Mouse (Mus musculus): ENCODE measurements around the gene Rab11fip5. TPM values are rescaled to one million over a fixed set of nuclear protein-coding genes. Genes with fewer than 3 reads are reported as not detected.

Rab11fip5 gene
- polyA plus RNA-seq (2015; fragmentation: Nextera tagmentation; extraction: Ambion mirVana), result 42.3 and 45.3 TPM in 2 replicates

GRCm38 (mm10) chr6:85373951-85374733, at the start of gene Rab11fip5:
TSS of gene Rab11fip5 (minus strand) at chr6:85374634.
- Histone ChIP-seq H3K9ac (peak within 1 kb of the TSS; percentile 97), H3K27me3 (no peaks in the 10 kb centered on the region), H3K4me3 (peak within 1 kb of the TSS; percentile 92), H3K27ac (peak within 1 kb of the TSS; percentile 90), H3K9me3 (replicated peaks) (no peaks in the 10 kb centered on the region), H3K4me1 (replicated peaks) (peaks cover 51% of the 10 kb centered on the region), H3K4me2 (peak within 1 kb of the TSS; percentile 76), H3K36me3 (no peaks in the 10 kb centered on the region)
- ATAC-seq (replicated peaks; ENCODE audit: insufficient number of reproducible peaks, insufficient read depth, low FRiP score, low read depth), result peak; percentile 12
- WGBS, result 2% methylated on average over 80 of the region's 80 CpGs

GRCm38 (mm10) chr6:85423836-85424379, 49.5 kb upstream of the Rab11fip5 start, which contains the start of gene Noto:
TSS of gene Noto (plus strand) at chr6:85423886.
- Histone ChIP-seq H3K27me3 (peaks cover 49% of the 10 kb centered on the region), H3K9me3 (replicated peaks) (no peaks in the 10 kb centered on the region), H3K27ac (no peak within 1 kb of the TSS), H3K4me3 (no peak within 1 kb of the TSS), H3K9ac (0 out of 2 replicates have a peak within 1 kb of the TSS, but pooled peaks have one; percentile 33), H3K4me1 (replicated peaks) (peaks cover 6% of the 10 kb centered on the region), H3K36me3 (no peaks in the 10 kb centered on the region), H3K4me2 (peak within 1 kb of the TSS; percentile 44)
- ATAC-seq (replicated peaks; ENCODE audit: insufficient number of reproducible peaks, insufficient read depth, low FRiP score, low read depth), result no peak
- WGBS, result 10% methylated on average over 28 of the region's 28 CpGs

- H3K36me3 ChIP-seq, result no peaks in the 10 kb centered on the region
- no peak for ATAC-seq (replicated peaks; ENCODE audit: insufficient number of reproducible peaks, insufficient read depth, low FRiP score, low read depth)
- H3K27ac ChIP-seq, result no peak overlapping the region
- H3K4me3 ChIP-seq, result no peak overlapping the region
- 79% methylated on average over 2 of the region's 2 CpGs for WGBS
- H3K9ac ChIP-seq, result no peak overlapping the region
- H3K4me2 ChIP-seq, result no peak overlapping the region
- peaks cover 4% of the 10 kb centered on the region for H3K4me1 ChIP-seq (replicated peaks)
- H3K27me3 ChIP-seq, result peaks cover 32% of the 10 kb centered on the region
- no peaks in the 10 kb centered on the region for H3K9me3 ChIP-seq (replicated peaks)
Measured at GRCm38 (mm10) chr6:85419150-85419549, 44.7 kb upstream of the Rab11fip5 start.

- Histone ChIP-seq H3K27me3 (0 out of 2 replicates have a peak, but pooled peaks cover 13% of the 10 kb centered on the region), H3K36me3 (no peaks in the 10 kb centered on the region), H3K27ac (no peak overlapping the region), H3K4me3 (no peak overlapping the region), H3K4me2 (no peak overlapping the region), H3K4me1 (replicated peaks) (no peaks in the 10 kb centered on the region), H3K9me3 (replicated peaks) (no peaks in the 10 kb centered on the region), H3K9ac (no peak overlapping the region)
- no peak for ATAC-seq (replicated peaks; ENCODE audit: insufficient number of reproducible peaks, insufficient read depth, low FRiP score, low read depth)
- WGBS, result 50% methylated on average over 3 of the region's 3 CpGs
Measured at GRCm38 (mm10) chr6:85415829-85416228, 41.4 kb upstream of the Rab11fip5 start.

- H3K4me1 ChIP-seq (replicated peaks), result peaks cover 6% of the 10 kb centered on the region; the same call in 1 of the 2 replicates
- 12% methylated on average over 13 of the region's 13 CpGs for WGBS
- H3K4me2 ChIP-seq, result no peak overlapping the region
- peaks cover 60% of the 10 kb centered on the region for H3K27me3 ChIP-seq
- H3K9ac ChIP-seq, result no peak overlapping the region
- no peaks in the 10 kb centered on the region for H3K36me3 ChIP-seq
- H3K9me3 ChIP-seq (replicated peaks), result no peaks in the 10 kb centered on the region
- ATAC-seq (replicated peaks; ENCODE audit: insufficient number of reproducible peaks, insufficient read depth, low FRiP score, low read depth), result peak; percentile 68
- no peak overlapping the region for H3K27ac ChIP-seq
- H3K4me3 ChIP-seq, result no peak overlapping the region
Measured at GRCm38 (mm10) chr6:85410771-85411273, 36.4 kb upstream of the Rab11fip5 start.

DNA sequence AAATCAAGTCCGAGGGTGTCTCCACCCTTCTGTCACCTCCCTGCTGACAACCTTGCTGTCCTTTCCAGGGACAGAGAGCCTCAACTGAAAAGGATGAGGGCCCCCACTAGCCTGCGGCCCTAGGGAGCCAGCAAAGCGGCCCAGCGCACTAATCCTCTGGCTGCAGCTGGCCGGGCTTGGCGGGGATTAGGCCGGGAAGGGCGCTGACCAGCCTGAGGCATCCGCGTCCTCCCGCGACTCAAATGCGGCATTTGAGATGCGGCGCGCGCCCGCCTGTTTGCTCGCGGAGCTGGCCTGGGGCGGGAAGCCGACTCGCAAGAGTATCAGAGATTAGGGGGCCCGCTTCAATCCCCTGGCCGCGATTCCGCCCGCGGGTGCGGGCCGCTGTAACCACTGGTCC, 34.6 kb upstream of the Rab11fip5 start:
- Histone ChIP-seq H3K27me3 (peaks cover 64% of the 10 kb centered on the region), H3K9ac (no peak overlapping the region), H3K4me1 (replicated peaks) (peaks cover 6% of the 10 kb centered on the region; the same call in 1 of the 2 replicates), H3K4me3 (peak overlapping the region; percentile 23), H3K9me3 (replicated peaks) (no peaks in the 10 kb centered on the region), H3K4me2 (peak overlapping the region; percentile 53), H3K36me3 (no peaks in the 10 kb centered on the region), H3K27ac (no peak overlapping the region)
- no peak for ATAC-seq (replicated peaks; ENCODE audit: insufficient number of reproducible peaks, insufficient read depth, low FRiP score, low read depth)
- 3% methylated on average over 31 of the region's 31 CpGs for WGBS

DNA sequence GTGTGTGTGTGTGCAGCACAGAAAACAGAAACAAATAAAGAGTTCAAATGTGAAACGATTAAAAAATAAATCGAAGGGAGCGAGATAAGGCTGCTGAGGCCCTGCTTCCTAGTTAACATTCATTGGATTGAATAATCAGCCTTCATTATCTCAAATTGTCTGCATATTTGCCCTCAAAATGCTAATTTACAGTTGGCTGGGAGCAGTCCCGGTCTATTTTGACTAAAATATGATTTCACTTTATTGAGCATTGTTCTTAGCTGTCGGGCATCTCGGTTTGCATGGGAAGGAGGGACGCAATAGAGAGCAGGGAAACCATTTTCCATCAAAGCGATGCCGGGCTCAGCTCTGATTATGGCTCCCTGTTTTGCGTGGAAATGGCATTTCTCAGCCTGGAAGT, 28.6 kb upstream of the Rab11fip5 start:
- H3K27ac ChIP-seq, result no peak overlapping the region
- H3K36me3 ChIP-seq, result no peaks in the 10 kb centered on the region
- H3K9me3 ChIP-seq (replicated peaks), result no peaks in the 10 kb centered on the region
- WGBS, result 70% methylated on average over 10 of the region's 10 CpGs
- no peak overlapping the region for H3K9ac ChIP-seq
- H3K4me2 ChIP-seq, result no peak overlapping the region
- ATAC-seq (replicated peaks; ENCODE audit: insufficient number of reproducible peaks, insufficient read depth, low FRiP score, low read depth), result no peak
- H3K4me1 ChIP-seq (replicated peaks), result no peaks in the 10 kb centered on the region
- no peak overlapping the region for H3K4me3 ChIP-seq
- peaks cover 31% of the 10 kb centered on the region for H3K27me3 ChIP-seq

DNA sequence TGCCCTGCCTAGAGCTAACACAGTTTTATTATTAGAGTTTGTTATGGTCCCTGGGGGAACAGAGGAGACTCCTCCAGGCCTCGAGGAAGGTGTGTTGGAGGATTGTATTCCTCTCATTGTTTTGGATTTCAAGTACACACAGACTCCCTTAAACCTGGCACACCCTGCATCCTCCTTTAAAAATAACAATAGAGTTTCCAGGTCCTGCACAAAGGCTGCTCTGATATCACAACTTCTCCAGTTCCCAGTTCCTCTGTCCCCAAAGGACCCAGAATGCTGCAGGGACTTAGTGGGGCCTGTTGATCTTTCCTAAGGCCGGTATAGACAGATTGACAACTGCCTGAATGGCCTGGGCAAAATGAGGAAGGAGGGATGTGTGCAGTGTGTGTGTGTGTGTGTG, 28.2 kb upstream of the Rab11fip5 start:
- no peak overlapping the region for H3K27ac ChIP-seq
- H3K9me3 ChIP-seq (replicated peaks), result no peaks in the 10 kb centered on the region

GRCm38 (mm10) chr6:85399715-85400114, 25.3 kb upstream of the Rab11fip5 start:
- ATAC-seq (replicated peaks; ENCODE audit: insufficient number of reproducible peaks, insufficient read depth, low FRiP score, low read depth), result no peak
- no peak overlapping the region for H3K4me2 ChIP-seq
- no peak overlapping the region for H3K9ac ChIP-seq
- H3K4me1 ChIP-seq (replicated peaks), result no peaks in the 10 kb centered on the region
- H3K36me3 ChIP-seq, result no peaks in the 10 kb centered on the region
- no peaks in the 10 kb centered on the region for H3K9me3 ChIP-seq (replicated peaks)
- H3K27ac ChIP-seq, result no peak overlapping the region
- 0 out of 2 replicates have a peak, but pooled peaks cover 6% of the 10 kb centered on the region for H3K27me3 ChIP-seq
- WGBS, result 26% methylated on average over 5 of the region's 5 CpGs
- no peak overlapping the region for H3K4me3 ChIP-seq

More for the DNA sequence above, 28.2 kb upstream of the Rab11fip5 start:
- H3K27me3 ChIP-seq, result peaks cover 27% of the 10 kb centered on the region
- ATAC-seq (replicated peaks; ENCODE audit: insufficient number of reproducible peaks, insufficient read depth, low FRiP score, low read depth), result no peak; the same call in 1 of the 2 replicates
- no peaks in the 10 kb centered on the region for H3K4me1 ChIP-seq (replicated peaks)
- no peak overlapping the region for H3K4me3 ChIP-seq
- no peak overlapping the region for H3K9ac ChIP-seq
- no peak overlapping the region for H3K4me2 ChIP-seq
- H3K36me3 ChIP-seq, result no peaks in the 10 kb centered on the region
- WGBS, result 38% methylated on average over 2 of the region's 2 CpGs

DNA sequence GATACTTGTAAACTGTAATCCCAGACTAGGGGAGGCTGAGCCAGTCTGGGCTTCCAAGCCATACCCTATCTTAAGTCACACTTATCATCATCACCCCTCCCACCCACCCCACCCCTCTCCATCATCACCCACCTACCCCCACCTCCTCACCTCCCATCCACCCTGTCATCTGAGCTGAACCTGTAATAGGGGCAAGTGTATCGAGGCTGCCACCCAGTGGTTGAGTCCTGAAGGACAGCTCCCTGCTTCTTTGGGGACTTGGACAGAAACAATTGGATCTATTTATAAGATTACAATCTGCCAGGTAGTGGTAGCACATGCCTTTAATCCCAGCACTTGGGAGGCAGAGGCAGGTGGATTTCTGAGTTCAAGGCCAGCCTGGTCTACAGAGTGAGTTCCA, 22.7 kb upstream of the Rab11fip5 start:
- Histone ChIP-seq H3K9ac (no peak overlapping the region), H3K4me1 (replicated peaks) (no peaks in the 10 kb centered on the region), H3K27me3 (no peaks in the 10 kb centered on the region), H3K36me3 (no peaks in the 10 kb centered on the region), H3K27ac (no peak overlapping the region), H3K4me2 (no peak overlapping the region), H3K4me3 (no peak overlapping the region), H3K9me3 (replicated peaks) (no peaks in the 10 kb centered on the region)
- ATAC-seq (replicated peaks; ENCODE audit: insufficient number of reproducible peaks, insufficient read depth, low FRiP score, low read depth), result no peak
- WGBS, result 31% methylated on average over 1 of the region's 1 CpGs

GRCm38 (mm10) chr6:85395360-85395759, 20.9 kb upstream of the Rab11fip5 start:
- WGBS, result 84% methylated on average over 2 of the region's 2 CpGs
- H3K27me3 ChIP-seq, result no peaks in the 10 kb centered on the region
- no peak overlapping the region for H3K4me3 ChIP-seq
- H3K4me1 ChIP-seq (replicated peaks), result no peaks in the 10 kb centered on the region
- no peak overlapping the region for H3K27ac ChIP-seq
- H3K9me3 ChIP-seq (replicated peaks), result no peaks in the 10 kb centered on the region
- no peaks in the 10 kb centered on the region for H3K36me3 ChIP-seq
- H3K4me2 ChIP-seq, result no peak overlapping the region
- no peak overlapping the region for H3K9ac ChIP-seq
- ATAC-seq (replicated peaks; ENCODE audit: insufficient number of reproducible peaks, insufficient read depth, low FRiP score, low read depth), result no peak

Data from heart, embryonic 15.5 days (tissue).